Mouse (Mus musculus) midbrain, embryonic 13.5 days (tissue): ENCODE measurements at regions not wholly inside any gene's neighbourhood (a gene's known extent, or its start where the extent isn't known, plus 50 kb on each side); places are given as distances from the start of the nearest gene placed in this dataset.

Source experiments
- ATAC-seq: fragments of 200-750 bp; cut with Nextera tagmentation; 2 replicates; pipeline ENCODE4 v1.8.0; 2017; ENCODE audit warnings: mild to moderate bottlenecking, moderate TSS enrichment, moderate library complexity
- H3K27ac ChIP-seq: fragments of 300-500 bp; sonication (generic); 2 replicates; pipeline ENCODE4 v1.5.1; 2015; ENCODE audit warnings: inconsistent platforms, mild to moderate bottlenecking, moderate library complexity
- H3K27me3 ChIP-seq: fragments of 300-500 bp; sonication (generic); 2 replicates; pipeline ENCODE4 v1.6.1; 2015; ENCODE audit warnings: mild to moderate bottlenecking, inconsistent platforms
- H3K36me3 ChIP-seq: fragments of 300-500 bp; sonication (generic); 2 replicates; pipeline ENCODE4 v1.6.1; 2015; ENCODE audit warnings: mild to moderate bottlenecking, inconsistent platforms
- H3K4me1 ChIP-seq: fragments of 300-500 bp; sonication (generic); replicated peaks from 2 replicates; pipeline ENCODE4 v1.6.1; 2015; ENCODE audit warnings: inconsistent platforms
- H3K4me2 ChIP-seq: fragments of 300-500 bp; sonication (generic); replicated peaks from 2 replicates; pipeline ENCODE4 v1.6.1; 2015; ENCODE audit warnings: moderate library complexity, mild to moderate bottlenecking, inconsistent platforms
- H3K4me3 ChIP-seq: fragments of 300-500 bp; sonication (generic); replicated peaks from 2 replicates; pipeline ENCODE4 v1.5.1; 2015; ENCODE audit warnings: mild to moderate bottlenecking, inconsistent platforms
- H3K9ac ChIP-seq: fragments of 300-500 bp; sonication (generic); replicated peaks from 2 replicates; pipeline ENCODE4 v1.6.1; 2015; ENCODE audit warnings: mild to moderate bottlenecking, inconsistent platforms
- H3K9me3 ChIP-seq: fragments of 300-500 bp; sonication (generic); 2 replicates; pipeline ENCODE4 v1.6.1; 2016; ENCODE audit warnings: mild to moderate bottlenecking, inconsistent platforms
- WGBS: fragments of 180-500 bp; shearing (Covaris S2); methylation state at CpG from one replicate; pipeline ENCODE4 v1.1.7; 2015; 5-methylcytosine and 5-hydroxymethylcytosine counted together

DNA sequence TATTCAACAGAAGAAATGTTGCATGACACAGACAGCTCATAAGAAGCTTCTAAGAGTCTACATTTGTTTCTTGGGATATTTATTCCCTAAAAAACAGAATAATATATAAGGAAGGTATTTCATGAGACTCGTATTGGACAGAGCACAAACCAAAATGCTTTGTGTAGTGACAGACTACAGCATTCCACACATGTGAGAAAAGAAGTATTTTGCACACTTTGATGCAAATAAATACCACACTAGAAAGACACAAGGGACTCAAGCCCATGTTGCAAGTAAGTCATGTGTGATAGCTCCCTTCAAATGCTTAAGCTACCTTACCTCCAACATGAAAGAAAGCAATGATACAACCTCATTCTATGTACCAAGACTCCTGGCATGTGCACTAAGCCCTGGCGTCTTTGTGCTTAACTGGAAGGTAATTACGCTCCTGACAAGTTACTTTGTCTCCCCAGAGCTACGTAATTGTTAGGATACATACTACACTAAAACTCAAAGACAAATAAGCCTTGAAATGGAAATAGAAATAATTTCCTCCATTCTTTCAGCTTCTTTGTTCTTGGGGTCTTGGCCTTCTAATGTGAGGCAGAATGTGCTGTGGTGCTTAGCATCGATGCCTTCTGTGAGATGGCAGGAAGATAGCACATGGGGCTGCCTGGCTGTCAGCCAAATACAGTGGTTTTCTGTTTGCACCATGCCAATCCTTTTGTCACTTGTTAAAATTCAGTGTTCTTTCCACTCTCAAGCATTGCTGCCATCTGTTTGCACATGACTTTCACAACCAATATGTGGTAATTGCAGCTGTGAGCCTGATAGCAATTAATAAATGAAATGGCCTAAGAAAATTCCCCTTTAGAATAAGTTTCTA lies 1214.4 kb upstream of the Igfbp7 start:
- Histone ChIP-seq H3K9ac (no peak overlapping the region), H3K4me3 (no peak overlapping the region), H3K4me1 (no peaks in the 10 kb centered on the region), H3K4me2 (no peak overlapping the region), H3K9me3 (no peaks in the 10 kb centered on the region), H3K27me3 (no peaks in the 10 kb centered on the region), H3K36me3 (no peaks in the 10 kb centered on the region), H3K27ac (peak overlapping the region; percentile 62; the same call in 1 of the 2 replicates)
- peak; percentile 89 for ATAC-seq
- 54% methylated on average over 5 of the region's 5 CpGs for WGBS

DNA sequence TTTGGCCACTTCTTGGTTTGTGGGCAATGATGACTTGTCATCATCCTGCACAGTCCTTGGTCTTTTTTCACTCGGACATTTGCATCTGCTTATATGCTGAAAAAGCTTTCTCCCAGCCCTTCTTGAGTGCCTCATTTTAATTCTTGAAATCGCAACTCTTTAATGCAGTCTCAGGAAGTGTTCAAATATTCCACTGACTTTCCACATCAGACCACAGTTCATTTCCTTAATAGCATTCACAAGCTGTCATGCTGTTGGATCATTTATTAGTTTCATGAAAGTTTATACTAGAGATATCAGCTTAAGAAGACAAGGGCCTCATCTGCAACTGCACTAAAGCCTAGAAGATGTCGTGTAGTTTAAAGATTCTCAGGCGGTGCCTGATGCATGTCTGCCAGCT lies 1200.5 kb upstream of the Igfbp7 start:
- ATAC-seq, result no peak
- no peak overlapping the region for H3K4me3 ChIP-seq
- no peak overlapping the region for H3K9ac ChIP-seq
- no peaks in the 10 kb centered on the region for H3K36me3 ChIP-seq
- H3K9me3 ChIP-seq, result no peaks in the 10 kb centered on the region
- H3K4me2 ChIP-seq, result no peak overlapping the region
- no peaks in the 10 kb centered on the region for H3K27me3 ChIP-seq
- no peak overlapping the region for H3K27ac ChIP-seq
- no peaks in the 10 kb centered on the region for H3K4me1 ChIP-seq
- WGBS, result 80% methylated on average over 4 of the region's 4 CpGs

DNA sequence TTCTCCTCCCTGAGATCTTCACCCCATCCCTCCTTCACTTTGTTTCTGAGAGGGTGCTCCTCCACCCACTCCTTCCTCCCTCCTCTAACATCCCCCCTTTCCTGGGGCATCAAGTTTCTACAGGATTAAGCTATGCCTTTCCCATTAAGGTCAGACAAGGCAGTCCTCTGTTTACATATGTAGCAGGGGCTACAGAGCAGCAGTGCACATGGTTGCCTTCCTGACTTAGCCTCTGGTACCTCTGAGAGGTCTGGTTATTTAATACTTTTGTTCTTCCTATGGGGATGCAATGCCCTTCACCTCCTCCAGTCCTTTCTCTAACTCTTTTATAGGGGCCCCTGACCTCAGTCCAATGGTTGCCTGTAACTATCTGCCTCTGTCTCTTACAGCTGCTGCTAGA lies 1194.8 kb upstream of the Igfbp7 start:
- no peak overlapping the region for H3K27ac ChIP-seq
- no peak overlapping the region for H3K4me2 ChIP-seq
- no peak overlapping the region for H3K9ac ChIP-seq
- no peaks in the 10 kb centered on the region for H3K4me1 ChIP-seq
- H3K36me3 ChIP-seq, result no peaks in the 10 kb centered on the region
- H3K27me3 ChIP-seq, result no peaks in the 10 kb centered on the region
- no peak for ATAC-seq
- no peaks in the 10 kb centered on the region for H3K9me3 ChIP-seq
- H3K4me3 ChIP-seq, result no peak overlapping the region

DNA sequence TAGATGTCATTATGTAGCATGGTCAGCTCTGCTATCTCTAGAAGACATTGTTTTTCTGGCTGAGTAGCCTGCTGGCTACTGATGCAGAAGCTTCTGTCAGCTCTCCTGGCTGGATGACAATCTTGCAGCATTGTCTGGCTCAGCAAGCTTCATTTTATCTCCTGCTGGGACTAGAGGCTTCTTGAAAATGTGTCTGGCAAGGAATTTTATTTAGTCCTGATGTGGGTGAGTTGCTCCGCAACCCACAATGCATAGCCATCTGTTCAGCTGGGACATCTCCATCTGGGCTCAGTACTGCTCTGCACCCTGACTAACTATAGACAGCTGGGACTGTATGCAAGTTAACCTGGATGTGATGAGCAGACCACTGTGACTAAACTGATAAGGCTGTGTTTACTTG lies 1177.0 kb upstream of the Igfbp7 start:
- no peaks in the 10 kb centered on the region for H3K27me3 ChIP-seq
- H3K36me3 ChIP-seq, result no peaks in the 10 kb centered on the region
- no peak overlapping the region for H3K27ac ChIP-seq
- ATAC-seq, result 0 out of 2 replicates have a peak, but pooled peaks have one; percentile 48
- no peaks in the 10 kb centered on the region for H3K4me1 ChIP-seq
- no peaks in the 10 kb centered on the region for H3K9me3 ChIP-seq
- 74% methylated on average over 1 of the region's 1 CpGs for whole genome bisulfite sequencing
- no peak overlapping the region for H3K4me2 ChIP-seq
- H3K9ac ChIP-seq, result no peak overlapping the region
- no peak overlapping the region for H3K4me3 ChIP-seq

DNA sequence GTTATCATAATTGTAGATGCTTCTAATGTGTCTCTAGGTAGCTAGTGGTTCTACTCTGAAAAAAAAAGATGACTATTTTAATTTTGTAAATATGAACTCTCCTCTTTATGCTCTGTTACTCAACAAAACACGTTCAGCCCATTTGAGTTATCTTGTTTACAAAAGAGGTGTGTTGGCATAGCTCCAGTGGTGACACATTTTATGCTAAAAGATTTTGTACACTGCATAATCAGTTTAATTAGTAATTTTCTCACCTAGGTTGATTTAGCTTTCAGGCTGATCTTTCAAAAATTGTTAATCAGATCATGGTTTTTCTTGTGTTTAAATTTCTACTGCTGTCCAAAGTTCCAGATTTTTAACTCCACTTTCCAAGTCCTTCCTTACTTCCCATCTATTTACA lies 1149.1 kb upstream of the Igfbp7 start:
- Histone ChIP-seq H3K27ac (no peak overlapping the region), H3K9me3 (no peaks in the 10 kb centered on the region), H3K9ac (no peak overlapping the region), H3K4me2 (no peak overlapping the region), H3K27me3 (no peaks in the 10 kb centered on the region), H3K4me1 (no peaks in the 10 kb centered on the region), H3K36me3 (no peaks in the 10 kb centered on the region), H3K4me3 (no peak overlapping the region)
- 55% methylated on average over 1 of the region's 1 CpGs for WGBS
- no peak for ATAC-seq

DNA sequence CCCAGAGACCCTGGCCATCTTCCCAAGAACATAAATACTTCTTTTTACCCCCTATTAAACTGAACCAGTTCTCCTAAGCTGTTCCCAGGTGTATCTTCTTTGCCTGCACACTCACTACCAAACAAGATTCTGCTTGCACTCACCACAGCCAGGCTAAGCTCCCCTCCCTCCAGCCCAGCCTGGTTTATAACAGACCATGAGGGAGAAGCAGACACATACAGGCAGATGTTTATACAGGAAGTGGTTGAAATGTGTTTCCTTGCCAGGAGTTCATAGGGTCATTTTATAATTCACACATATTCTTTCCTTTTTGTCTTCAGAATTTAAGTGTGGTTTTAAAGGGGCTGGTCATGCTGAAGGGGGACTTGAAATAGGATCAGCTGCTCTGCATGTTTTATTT lies 1127.5 kb upstream of the Igfbp7 start:
- Histone ChIP-seq H3K4me2 (no peak overlapping the region), H3K9ac (no peak overlapping the region), H3K27ac (no peak overlapping the region), H3K27me3 (no peaks in the 10 kb centered on the region), H3K9me3 (no peaks in the 10 kb centered on the region), H3K36me3 (no peaks in the 10 kb centered on the region), H3K4me3 (no peak overlapping the region), H3K4me1 (no peaks in the 10 kb centered on the region)
- ATAC-seq, result no peak
